Mouse (Mus musculus): ENCODE measurements around the gene Itpk1. TPM values are rescaled to one million over a fixed set of nuclear protein-coding genes. Genes with fewer than 3 reads are reported as not detected.

Itpk1 gene
- polyA plus RNA-seq, 1 experiment from 2014 or later: 8.4 TPM

GRCm38 (mm10) chr12:102600345-102600744 lies 104.4 kb downstream of the Itpk1 start:
- no peaks in the 10 kb centered on the region for H3K36me3 ChIP-seq (replicated peaks; ENCODE audit: control insufficient read depth, insufficient read depth, low read depth, low read length)
- H3K9ac ChIP-seq (replicated peaks; ENCODE audit: low read length): no peak overlapping the region
- no peaks in the 10 kb centered on the region for H3K27me3 ChIP-seq (ENCODE audit: control insufficient read depth, insufficient read depth, low read length)
- H3K27ac ChIP-seq (replicated peaks; ENCODE audit: low read depth, low read length): no peak overlapping the region
- DNase-seq (ENCODE audit: low spot score) (no peak), ATAC-seq (replicated peaks; ENCODE audit: insufficient number of reproducible peaks, low FRiP score, low TSS enrichment, low read depth) (no peak)
- peaks cover 5% of the 10 kb centered on the region for H3K4me1 ChIP-seq (ENCODE audit: control insufficient read depth, insufficient read depth, low read length)
- no peak overlapping the region for H3K4me3 ChIP-seq (ENCODE audit: low read depth, low read length)
- H3K4me2 ChIP-seq (ENCODE audit: low read depth, low read length): no peak overlapping the region
- H3K9me3 ChIP-seq (replicated peaks; ENCODE audit: control insufficient read depth, low read length): no peaks in the 10 kb centered on the region
- WGBS: 46% methylated on average over 6 of the region's 6 CpGs

GRCm38 (mm10) chr12:102599801-102600200 lies 104.9 kb downstream of the Itpk1 start:
- ATAC-seq (replicated peaks; ENCODE audit: insufficient number of reproducible peaks, low FRiP score, low TSS enrichment, low read depth): no peak
- H3K27ac ChIP-seq (replicated peaks; ENCODE audit: low read depth, low read length): no peak overlapping the region

GRCm38 (mm10) chr12:102598535-102598934 lies 106.2 kb downstream of the Itpk1 start:
- WGBS: 92% methylated on average over 3 of the region's 3 CpGs
- Histone ChIP-seq H3K4me1 (ENCODE audit: control insufficient read depth, insufficient read depth, low read length) (peaks cover 5% of the 10 kb centered on the region), H3K27ac (replicated peaks; ENCODE audit: low read depth, low read length) (no peak overlapping the region), H3K9me3 (replicated peaks; ENCODE audit: control insufficient read depth, low read length) (no peaks in the 10 kb centered on the region), H3K4me2 (ENCODE audit: low read depth, low read length) (no peak overlapping the region), H3K9ac (replicated peaks; ENCODE audit: low read length) (no peak overlapping the region), H3K4me3 (ENCODE audit: low read depth, low read length) (no peak overlapping the region), H3K27me3 (ENCODE audit: control insufficient read depth, insufficient read depth, low read length) (no peaks in the 10 kb centered on the region), H3K36me3 (replicated peaks; ENCODE audit: control insufficient read depth, insufficient read depth, low read depth, low read length) (no peaks in the 10 kb centered on the region)
- DNase-seq (ENCODE audit: low spot score) (no peak), ATAC-seq (replicated peaks; ENCODE audit: insufficient number of reproducible peaks, low FRiP score, low TSS enrichment, low read depth) (no peak)

More at GRCm38 (mm10) chr12:102599801-102600200, 104.9 kb downstream of the Itpk1 start:
- Histone ChIP-seq H3K4me3 (ENCODE audit: low read depth, low read length) (no peak overlapping the region), H3K4me2 (ENCODE audit: low read depth, low read length) (no peak overlapping the region), H3K36me3 (replicated peaks; ENCODE audit: control insufficient read depth, insufficient read depth, low read depth, low read length) (no peaks in the 10 kb centered on the region), H3K27me3 (ENCODE audit: control insufficient read depth, insufficient read depth, low read length) (no peaks in the 10 kb centered on the region), H3K4me1 (ENCODE audit: control insufficient read depth, insufficient read depth, low read length) (peaks cover 5% of the 10 kb centered on the region), H3K9ac (replicated peaks; ENCODE audit: low read length) (no peak overlapping the region), H3K9me3 (replicated peaks; ENCODE audit: control insufficient read depth, low read length) (no peaks in the 10 kb centered on the region)
- WGBS: 73% methylated on average over 7 of the region's 7 CpGs
- no peak for DNase-seq (ENCODE audit: low spot score)

- WGBS: 73% methylated on average over 4 of the region's 4 CpGs
- no peak overlapping the region for H3K4me3 ChIP-seq (ENCODE audit: low read depth, low read length)
- no peaks in the 10 kb centered on the region for H3K36me3 ChIP-seq (replicated peaks; ENCODE audit: control insufficient read depth, insufficient read depth, low read depth, low read length)
- H3K27ac ChIP-seq (replicated peaks; ENCODE audit: low read depth, low read length): no peak overlapping the region
- no peak for ATAC-seq (replicated peaks; ENCODE audit: insufficient number of reproducible peaks, low FRiP score, low TSS enrichment, low read depth)
- no peak overlapping the region for H3K9ac ChIP-seq (replicated peaks; ENCODE audit: low read length)
- no peak overlapping the region for H3K4me2 ChIP-seq (ENCODE audit: low read depth, low read length)
- peaks cover 5% of the 10 kb centered on the region for H3K4me1 ChIP-seq (ENCODE audit: control insufficient read depth, insufficient read depth, low read length)
- no peak for DNase-seq (ENCODE audit: low spot score)
- H3K9me3 ChIP-seq (replicated peaks; ENCODE audit: control insufficient read depth, low read length): no peaks in the 10 kb centered on the region
- no peaks in the 10 kb centered on the region for H3K27me3 ChIP-seq (ENCODE audit: control insufficient read depth, insufficient read depth, low read length)
Measured at GRCm38 (mm10) chr12:102597466-102597865, 107.3 kb downstream of the Itpk1 start.

- Histone ChIP-seq H3K4me1 (ENCODE audit: control insufficient read depth, insufficient read depth, low read length) (peaks cover 5% of the 10 kb centered on the region), H3K9me3 (replicated peaks; ENCODE audit: control insufficient read depth, low read length) (no peaks in the 10 kb centered on the region), H3K27ac (replicated peaks; ENCODE audit: low read depth, low read length) (no peak overlapping the region), H3K4me3 (ENCODE audit: low read depth, low read length) (no peak overlapping the region), H3K9ac (replicated peaks; ENCODE audit: low read length) (no peak overlapping the region), H3K4me2 (ENCODE audit: low read depth, low read length) (no peak overlapping the region), H3K36me3 (replicated peaks; ENCODE audit: control insufficient read depth, insufficient read depth, low read depth, low read length) (no peaks in the 10 kb centered on the region), H3K27me3 (ENCODE audit: control insufficient read depth, insufficient read depth, low read length) (no peaks in the 10 kb centered on the region)
- no peak for ATAC-seq (replicated peaks; ENCODE audit: insufficient number of reproducible peaks, low FRiP score, low TSS enrichment, low read depth)
- DNase-seq (ENCODE audit: low spot score): no peak
- WGBS: 71% methylated on average over 7 of the region's 7 CpGs
Measured at GRCm38 (mm10) chr12:102596410-102596809, 108.3 kb downstream of the Itpk1 start.

GRCm38 (mm10) chr12:102594627-102595026 lies 110.1 kb downstream of the Itpk1 start:
- Histone ChIP-seq H3K4me3 (ENCODE audit: low read depth, low read length) (no peak overlapping the region), H3K9ac (replicated peaks; ENCODE audit: low read length) (no peak overlapping the region), H3K4me2 (ENCODE audit: low read depth, low read length) (no peak overlapping the region), H3K27me3 (ENCODE audit: control insufficient read depth, insufficient read depth, low read length) (no peaks in the 10 kb centered on the region), H3K27ac (replicated peaks; ENCODE audit: low read depth, low read length) (no peak overlapping the region), H3K36me3 (replicated peaks; ENCODE audit: control insufficient read depth, insufficient read depth, low read depth, low read length) (no peaks in the 10 kb centered on the region), H3K4me1 (ENCODE audit: control insufficient read depth, insufficient read depth, low read length) (no peaks in the 10 kb centered on the region), H3K9me3 (replicated peaks; ENCODE audit: control insufficient read depth, low read length) (no peaks in the 10 kb centered on the region)
- WGBS: 74% methylated on average over 9 of the region's 9 CpGs
- no peak for DNase-seq (ENCODE audit: low spot score)
- ATAC-seq (replicated peaks; ENCODE audit: insufficient number of reproducible peaks, low FRiP score, low TSS enrichment, low read depth): 0 out of 2 replicates have a peak, but pooled peaks have one; percentile 31

- ATAC-seq (replicated peaks; ENCODE audit: insufficient number of reproducible peaks, low FRiP score, low TSS enrichment, low read depth): no peak
- H3K27ac ChIP-seq (replicated peaks; ENCODE audit: low read depth, low read length): no peak overlapping the region
- no peaks in the 10 kb centered on the region for H3K36me3 ChIP-seq (replicated peaks; ENCODE audit: control insufficient read depth, insufficient read depth, low read depth, low read length)
- no peak overlapping the region for H3K4me3 ChIP-seq (ENCODE audit: low read depth, low read length)
- H3K4me2 ChIP-seq (ENCODE audit: low read depth, low read length): no peak overlapping the region
- DNase-seq (ENCODE audit: low spot score): no peak
- H3K9ac ChIP-seq (replicated peaks; ENCODE audit: low read length): no peak overlapping the region
- no peaks in the 10 kb centered on the region for H3K9me3 ChIP-seq (replicated peaks; ENCODE audit: control insufficient read depth, low read length)
- no peaks in the 10 kb centered on the region for H3K4me1 ChIP-seq (ENCODE audit: control insufficient read depth, insufficient read depth, low read length)
- 68% methylated on average over 9 of the region's 9 CpGs for WGBS
- H3K27me3 ChIP-seq (ENCODE audit: control insufficient read depth, insufficient read depth, low read length): no peaks in the 10 kb centered on the region
Measured at GRCm38 (mm10) chr12:102593699-102594098, 111.0 kb downstream of the Itpk1 start.

- Histone ChIP-seq H3K4me1 (ENCODE audit: control insufficient read depth, insufficient read depth, low read length) (no peaks in the 10 kb centered on the region), H3K27me3 (ENCODE audit: control insufficient read depth, insufficient read depth, low read length) (no peaks in the 10 kb centered on the region), H3K36me3 (replicated peaks; ENCODE audit: control insufficient read depth, insufficient read depth, low read depth, low read length) (no peaks in the 10 kb centered on the region), H3K4me3 (ENCODE audit: low read depth, low read length) (no peak overlapping the region), H3K9me3 (replicated peaks; ENCODE audit: control insufficient read depth, low read length) (no peaks in the 10 kb centered on the region), H3K9ac (replicated peaks; ENCODE audit: low read length) (no peak overlapping the region), H3K4me2 (ENCODE audit: low read depth, low read length) (no peak overlapping the region), H3K27ac (replicated peaks; ENCODE audit: low read depth, low read length) (no peak overlapping the region)
- ATAC-seq (replicated peaks; ENCODE audit: insufficient number of reproducible peaks, low FRiP score, low TSS enrichment, low read depth) (no peak), DNase-seq (ENCODE audit: low spot score) (no peak)
- 90% methylated on average over 17 of the region's 17 CpGs for WGBS
Measured at GRCm38 (mm10) chr12:102590711-102591360, 113.9 kb downstream of the Itpk1 start.

Measured in embryonic facial prominence, embryonic 11.5 days (tissue).